Comparison of ENCODE assay signal across 9 mouse cellular contexts in the genomic region with DNA sequence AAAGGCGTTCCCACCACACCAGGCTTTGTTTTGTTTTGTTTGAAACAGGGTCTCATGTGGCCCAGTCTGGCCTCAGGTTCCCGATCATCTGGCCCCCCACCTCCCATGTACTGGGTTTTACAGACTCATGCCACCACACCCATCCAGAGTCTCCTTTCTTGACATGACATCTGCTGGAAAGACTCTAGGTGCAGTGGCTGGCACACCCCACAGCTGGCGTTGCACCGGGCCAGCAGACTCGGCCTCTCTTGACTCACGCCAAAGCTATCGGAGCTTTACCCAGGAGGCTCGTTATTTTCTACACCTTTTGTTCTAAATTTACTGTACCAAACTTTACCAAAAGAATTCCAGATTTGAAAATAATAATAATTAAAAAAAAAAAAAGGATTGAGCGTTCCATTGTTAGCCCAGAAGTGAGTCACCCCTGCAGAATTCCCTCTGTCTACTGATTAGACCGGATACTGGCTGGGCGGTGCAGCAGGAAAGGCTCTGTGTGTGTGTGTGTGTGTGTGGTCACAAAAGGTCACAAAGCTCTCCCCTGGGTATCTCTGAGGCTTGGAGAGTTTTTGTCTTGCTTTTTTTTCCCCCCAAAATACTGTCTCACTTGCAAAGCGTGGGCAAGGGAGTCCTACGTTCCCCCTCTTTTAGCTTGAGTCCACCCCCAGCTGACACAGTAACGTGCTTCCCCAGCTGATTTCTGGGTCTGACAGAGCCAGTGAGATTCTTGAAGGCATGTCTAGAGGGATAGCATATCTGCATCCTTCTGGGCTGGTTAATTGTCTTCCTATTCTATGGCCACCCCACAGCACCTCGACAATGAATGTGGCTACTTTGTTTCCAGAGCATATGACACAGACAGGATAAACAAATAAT. TPM values are rescaled to one million over a fixed set of nuclear protein-coding genes. Genes with fewer than 3 reads are reported as not detected.
DNase-seq lines count a peak whose midpoint lies in the region; ATAC-seq and TF ChIP-seq lines count a peak whose summit lies in the region.
"Had no signal": no experiment of that assay in that cellular context is flagged by ENCODE, and none has a peak within 500 bp of the region (broad histone marks: within the 10 kb centered on the region; RNA-seq: fewer than 3 reads in every experiment).

No protein-coding gene starts in this region.

- 0 out of 2 replicates have a peak overlapping the region, but pooled peaks have one; percentile 6 for H3K4me2 ChIP-seq in intestine, embryonic 15.5 days (replicated peaks)
- H3K4me2 ChIP-seq in lung, embryonic 16.5 days (ENCODE audit: low read depth, low read length) = no peak overlapping the region
- H3K4me2 ChIP-seq in hindbrain, embryonic 14.5 days (replicated peaks) = no peak overlapping the region
- H3K4me2 ChIP-seq: limb, embryonic 15.5 days had no signal

- no peak for TF ChIP-seq CTCF in cortical plate, adult 2 months (IDR thresholded peaks at IDR 0.05; ENCODE audit: extremely low read depth, insufficient read depth, low read length)

- H3K27me3 ChIP-seq in intestine, embryonic 15.5 days (replicated peaks) = no peaks in the 10 kb centered on the region
- H3K27me3 ChIP-seq in lung, embryonic 16.5 days (ENCODE audit: control insufficient read depth, insufficient read depth, low read depth, low read length) = no peaks in the 10 kb centered on the region
- H3K27me3 ChIP-seq in hindbrain, embryonic 14.5 days (ENCODE audit: control insufficient read depth, insufficient read depth, low read length) = no peaks in the 10 kb centered on the region
- H3K27me3 ChIP-seq: limb, embryonic 15.5 days had no signal

- 72% methylated on average over 15 of the region's 15 CpGs for WGBS in intestine, embryonic 15.5 days
- WGBS in lung, embryonic 16.5 days = 60% methylated on average over 15 of the region's 15 CpGs
- WGBS in hindbrain, embryonic 14.5 days = 74% methylated on average over 15 of the region's 15 CpGs

- peak; percentile 79 for ATAC-seq in intestine, embryonic 15.5 days
- peak; percentile 84 for ATAC-seq in lung, embryonic 16.5 days (ENCODE audit: low read depth)
- ATAC-seq in hindbrain, embryonic 14.5 days (ENCODE audit: low FRiP score) = no peak

- peaks cover 2% of the 10 kb centered on the region; the same call in 1 of the 2 replicates for H3K4me1 ChIP-seq in cortical plate, adult 2 months (ENCODE audit: control insufficient read depth, insufficient read depth, low read length)
- H3K4me1 ChIP-seq in intestine, embryonic 15.5 days (replicated peaks) = peaks cover 7% of the 10 kb centered on the region; the same call in 1 of the 2 replicates
- H3K4me1 ChIP-seq in lung, embryonic 16.5 days (replicated peaks; ENCODE audit: control insufficient read depth, insufficient read depth, low read length) = peaks cover 4% of the 10 kb centered on the region; the same call in 1 of the 2 replicates
- no peaks in the 10 kb centered on the region for H3K4me1 ChIP-seq in hindbrain, embryonic 14.5 days (replicated peaks; ENCODE audit: control insufficient read depth, insufficient read depth, low read length)
- H3K4me1 ChIP-seq: limb, embryonic 15.5 days had no signal

- H3K9me3 ChIP-seq in intestine, embryonic 15.5 days = no peaks in the 10 kb centered on the region
- H3K9me3 ChIP-seq in lung, embryonic 16.5 days (ENCODE audit: control insufficient read depth, low read length) = no peaks in the 10 kb centered on the region
- H3K9me3 ChIP-seq in hindbrain, embryonic 14.5 days (ENCODE audit: control insufficient read depth, low read length) = no peaks in the 10 kb centered on the region
- H3K9me3 ChIP-seq: limb, embryonic 15.5 days had no signal

- H3K9ac ChIP-seq in intestine, embryonic 15.5 days = no peak overlapping the region
- H3K9ac ChIP-seq in lung, embryonic 16.5 days (ENCODE audit: low read length) = no peak overlapping the region
- H3K9ac ChIP-seq in hindbrain, embryonic 14.5 days = no peak overlapping the region
- H3K9ac ChIP-seq: limb, embryonic 15.5 days had no signal

- peak; percentile 17 for DNase-seq in embryo, embryonic 9.5 days (ENCODE audit: extremely low spot score)
- no peak for DNase-seq in embryo, embryonic 11 days
- no peak for DNase-seq in hindbrain, embryonic 14.5 days (ENCODE audit: low spot score)
- no peak for DNase-seq in testis, postnatal 14 days (ENCODE audit: low spot score)
- DNase-seq in thymus, adult 18-20 months = no peak

- H3K27ac ChIP-seq in cortical plate, adult 2 months (ENCODE audit: insufficient read depth, low read length) = peak overlapping the region; percentile 35; the same call in 1 of the 2 replicates
- 0 out of 2 replicates have a peak overlapping the region, but pooled peaks have one; percentile 32 for H3K27ac ChIP-seq in intestine, embryonic 15.5 days
- H3K27ac ChIP-seq in lung, embryonic 16.5 days (ENCODE audit: low read length) = peak overlapping the region; percentile 64
- H3K27ac ChIP-seq in hindbrain, embryonic 14.5 days = no peak overlapping the region
- H3K27ac ChIP-seq: limb, embryonic 15.5 days had no signal

- TF ChIP-seq POLR2A in cortical plate, adult 2 months (IDR thresholded peaks at IDR 0.05; ENCODE audit: extremely low read depth, insufficient read depth, low read length) = no peak

- H3K36me3 ChIP-seq in intestine, embryonic 15.5 days = no peaks in the 10 kb centered on the region
- no peaks in the 10 kb centered on the region for H3K36me3 ChIP-seq in lung, embryonic 16.5 days (ENCODE audit: control insufficient read depth, insufficient read depth, low read length)
- no peaks in the 10 kb centered on the region for H3K36me3 ChIP-seq in hindbrain, embryonic 14.5 days (replicated peaks; ENCODE audit: control insufficient read depth, insufficient read depth)
- H3K36me3 ChIP-seq: limb, embryonic 15.5 days had no signal

- H3K4me3 ChIP-seq in cortical plate, adult 2 months (ENCODE audit: insufficient read depth, low read length) = no peak overlapping the region
- H3K4me3 ChIP-seq in intestine, embryonic 15.5 days (replicated peaks) = no peak overlapping the region
- H3K4me3 ChIP-seq in lung, embryonic 16.5 days (ENCODE audit: low read length) = no peak overlapping the region
- H3K4me3 ChIP-seq in hindbrain, embryonic 14.5 days (replicated peaks; ENCODE audit: low read length) = no peak overlapping the region
- H3K4me3 ChIP-seq: limb, embryonic 15.5 days had no signal

RNA-seq across cellular contexts. Expression of a gene that starts 8.5 kb away (rescaled TPM):
- polyA plus RNA-seq in cortical plate, adult 2 months (2012; rRNA removed) = 10.1 and 10.5 TPM in 2 replicates
- polyA plus RNA-seq in intestine, embryonic 15.5 days (2015; fragmentation: Nextera tagmentation; extraction: Ambion mirVana) = 4.6 and 4.7 TPM in 2 replicates
- polyA plus RNA-seq in lung, embryonic 16.5 days (2015; fragmentation: Nextera tagmentation; extraction: Ambion mirVana) = 17.1 and 18.4 TPM in 2 replicates
- polyA plus RNA-seq in hindbrain, embryonic 14.5 days (2014; fragmentation: Nextera tagmentation; extraction: Ambion mirVana) = 4.4 and 5.0 TPM in 2 replicates
